Mouse (Mus musculus): ENCODE results near the gene Kcnj12.

- no peak for TF ChIP-seq CTCF (IDR thresholded peaks at IDR 0.05; ENCODE audit: insufficient read depth, low read length)
- no peak for TF ChIP-seq POLR2A (IDR thresholded peaks at IDR 0.05; ENCODE audit: borderline replicate concordance, extremely low read depth, low read depth, low read length)
Observed at GRCm38 (mm10) chr11:60979788-60980187, 42.6 kb upstream of the Kcnj12 start.

All from lung, adult 2 months (tissue).